Mouse (Mus musculus): ENCODE results near the gene Pcbd2. TPM values are rescaled to one million over a fixed set of nuclear protein-coding genes. Genes with fewer than 3 reads are reported as not detected.
"Not testable (repeated sequence)": the region's sequence is repeated elsewhere in the genome, so short reads cannot be mapped to it uniquely, and the experiment has no call there.

Pcbd2 gene
- polyA plus RNA-seq, 1 experiment from 2014 or later: 28.6 TPM

DNA sequence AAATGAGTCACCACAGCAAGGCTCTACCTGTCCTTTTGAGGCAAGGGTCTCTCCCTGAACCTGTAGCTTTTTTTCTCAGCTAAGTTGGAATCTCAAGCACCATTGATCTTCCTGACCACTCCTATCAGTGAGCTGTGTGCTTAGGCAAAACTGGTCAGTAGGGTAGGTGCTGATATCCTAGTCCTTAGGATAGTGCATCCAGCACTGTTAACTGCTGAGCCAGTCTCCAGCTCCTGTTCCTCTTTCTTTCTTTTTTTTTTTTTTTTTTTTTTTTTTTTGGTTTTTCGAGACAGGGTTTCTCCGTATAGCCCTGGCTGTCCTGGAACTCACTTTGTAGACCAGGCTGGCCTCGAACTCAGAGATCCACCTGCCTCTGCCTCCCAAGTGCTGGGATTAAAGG is 31.2 kb upstream of the Pcbd2 start:
- not testable (repeated sequence) for H3K9me3 ChIP-seq (ENCODE audit: control insufficient read depth, low read length); H3K27ac ChIP-seq (ENCODE audit: low read depth, low read length); H3K9ac ChIP-seq (ENCODE audit: low read length); DNase-seq (ENCODE audit: low spot score); H3K4me3 ChIP-seq (ENCODE audit: low read depth, low read length); H3K27me3 ChIP-seq (ENCODE audit: control insufficient read depth, insufficient read depth, low read length); H3K4me2 ChIP-seq (ENCODE audit: low read depth); ATAC-seq (ENCODE audit: insufficient read depth, low FRiP score, low TSS enrichment)
- 86% methylated on average over 1 of the region's 3 CpGs for WGBS
- Histone ChIP-seq H3K36me3 (ENCODE audit: control insufficient read depth, insufficient read depth, low read length) (peaks cover 15% of the 10 kb centered on the region), H3K4me1 (ENCODE audit: control insufficient read depth, insufficient read depth, low read length) (peaks cover 14% of the 10 kb centered on the region)

DNA sequence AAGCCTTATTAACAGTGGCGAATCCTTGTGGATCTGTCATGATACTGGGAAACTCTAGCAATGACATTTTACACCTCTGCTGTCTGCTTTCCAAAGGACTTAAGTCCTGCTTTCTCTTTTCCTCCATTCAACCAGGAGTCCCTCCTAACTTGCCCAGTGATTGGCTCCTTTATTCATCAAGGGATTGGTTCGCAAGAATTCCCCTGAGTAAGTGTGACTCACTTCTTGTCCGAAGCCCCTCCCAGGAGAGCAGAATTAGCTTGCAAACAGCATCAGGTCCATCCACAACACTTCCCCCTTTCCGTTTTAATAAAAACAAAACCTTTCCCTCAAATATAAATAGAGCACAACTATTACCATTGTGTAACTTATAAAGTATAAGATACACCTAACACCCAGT is 22.9 kb upstream of the Pcbd2 start:
- Histone ChIP-seq H3K9ac (ENCODE audit: low read length) (no peak overlapping the region), H3K27ac (ENCODE audit: low read depth, low read length) (no peak overlapping the region), H3K27me3 (ENCODE audit: control insufficient read depth, insufficient read depth, low read length) (no peaks in the 10 kb centered on the region), H3K4me2 (ENCODE audit: low read depth) (no peak overlapping the region), H3K36me3 (ENCODE audit: control insufficient read depth, insufficient read depth, low read length) (peaks cover 16% of the 10 kb centered on the region), H3K4me1 (ENCODE audit: control insufficient read depth, insufficient read depth, low read length) (no peaks in the 10 kb centered on the region), H3K4me3 (ENCODE audit: low read depth, low read length) (no peak overlapping the region), H3K9me3 (ENCODE audit: control insufficient read depth, low read length) (no peaks in the 10 kb centered on the region)
- ATAC-seq (ENCODE audit: insufficient read depth, low FRiP score, low TSS enrichment) (no peak), DNase-seq (ENCODE audit: low spot score) (no peak)
- WGBS: 93% methylated on average over 4 of the region's 4 CpGs

DNA sequence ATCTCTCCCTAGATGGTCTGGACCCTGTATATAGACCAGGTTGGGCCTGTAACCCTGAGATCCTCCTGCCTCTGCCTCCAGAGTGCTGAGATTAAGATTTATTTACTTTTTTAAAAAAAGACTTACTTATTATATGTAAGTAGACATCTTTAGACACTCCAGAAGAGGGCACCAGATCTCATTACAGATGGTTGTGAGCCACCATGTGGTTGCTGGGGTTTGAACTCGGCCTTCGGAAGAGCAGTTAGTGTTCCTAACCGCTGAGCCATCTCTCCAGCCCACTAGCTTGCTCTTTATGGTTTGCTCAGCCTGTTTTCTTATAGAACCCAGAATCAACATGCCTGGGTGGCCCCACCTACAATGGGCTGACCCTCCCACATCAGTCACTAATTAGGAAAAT is 14.3 kb upstream of the Pcbd2 start:
- ATAC-seq (ENCODE audit: insufficient read depth, low FRiP score, low TSS enrichment) (no peak), DNase-seq (ENCODE audit: low spot score) (no peak)
- H3K9me3 ChIP-seq (ENCODE audit: control insufficient read depth, low read length): no peaks in the 10 kb centered on the region
- H3K4me1 ChIP-seq (ENCODE audit: control insufficient read depth, insufficient read depth, low read length): no peaks in the 10 kb centered on the region
- no peaks in the 10 kb centered on the region for H3K27me3 ChIP-seq (ENCODE audit: control insufficient read depth, insufficient read depth, low read length)
- WGBS: 87% methylated on average over 3 of the region's 3 CpGs
- no peak overlapping the region for H3K9ac ChIP-seq (ENCODE audit: low read length)
- no peak overlapping the region for H3K4me3 ChIP-seq (ENCODE audit: low read depth, low read length)
- no peaks in the 10 kb centered on the region; the same call in 1 of the 2 replicates for H3K36me3 ChIP-seq (ENCODE audit: control insufficient read depth, insufficient read depth, low read length)
- no peak overlapping the region for H3K27ac ChIP-seq (ENCODE audit: low read depth, low read length)
- no peak overlapping the region for H3K4me2 ChIP-seq (ENCODE audit: low read depth)

DNA sequence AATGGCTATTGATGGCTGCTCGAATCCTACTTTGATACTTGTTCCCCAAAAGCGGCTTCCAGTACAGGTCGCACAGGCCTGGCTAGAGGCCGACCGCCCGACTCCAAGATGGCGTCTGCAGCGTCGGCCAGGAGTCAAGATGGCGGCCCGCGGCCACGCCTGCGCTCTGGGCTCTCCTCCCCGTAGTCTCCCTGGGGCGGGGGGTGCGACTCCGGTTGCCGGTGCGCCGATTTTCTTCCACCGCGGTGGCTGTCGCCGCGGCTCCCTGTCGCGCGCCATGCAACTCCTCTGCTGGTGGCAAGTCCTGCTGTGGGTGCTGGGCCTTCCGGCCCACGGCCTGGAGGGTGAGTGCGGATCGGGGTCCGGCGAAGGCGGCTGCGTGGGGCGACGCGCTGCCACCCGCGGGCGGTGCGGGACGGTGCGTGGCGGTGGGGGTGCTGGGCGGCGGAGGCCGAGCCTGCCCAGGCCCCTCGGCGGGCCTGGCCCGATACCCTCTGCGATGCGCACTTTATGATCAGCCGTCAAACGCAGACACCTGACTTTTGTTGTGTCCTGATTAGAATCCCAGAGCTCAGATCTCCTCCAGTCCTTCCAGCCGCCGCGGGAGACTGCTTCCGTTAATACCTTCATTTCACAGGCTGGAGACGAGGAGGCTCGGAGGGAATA is 12.5 kb upstream of the Pcbd2 start, which contains the start of gene Txndc15:
Gene Txndc15, plus strand, starts transcription at position 150 of the 666 bp plus-strand sequence.
- DNase-seq (ENCODE audit: low spot score): peak; percentile 90
- WGBS: under 1% methylated on average over 44 of the region's 63 CpGs

DNA sequence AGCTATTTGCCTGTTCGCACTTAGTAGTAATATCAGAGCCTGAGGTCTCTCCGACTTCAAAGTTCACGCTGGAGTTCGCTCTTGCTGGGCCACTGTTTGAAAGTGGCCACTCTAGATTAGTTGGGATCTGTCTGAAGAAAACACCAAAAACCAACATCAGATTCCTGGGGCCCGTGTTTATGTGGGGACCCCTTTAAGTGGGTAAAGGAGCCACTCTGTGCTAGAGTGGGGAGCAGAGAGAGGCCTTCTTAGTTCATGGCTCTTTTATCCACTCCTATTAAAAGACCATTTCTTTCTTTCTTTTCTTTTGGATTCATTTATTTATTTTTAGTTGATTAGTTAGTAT is 12.0 kb upstream of the Pcbd2 start:
- Histone ChIP-seq H3K4me1 (ENCODE audit: control insufficient read depth, insufficient read depth, low read length) (no peaks in the 10 kb centered on the region), H3K9me3 (ENCODE audit: control insufficient read depth, low read length) (no peaks in the 10 kb centered on the region), H3K4me3 (ENCODE audit: low read depth, low read length) (peak overlapping the region; percentile 80), H3K27ac (ENCODE audit: low read depth, low read length) (peak overlapping the region; percentile 83; the same call in 1 of the 2 replicates), H3K36me3 (ENCODE audit: control insufficient read depth, insufficient read depth, low read length) (peaks cover 8% of the 10 kb centered on the region), H3K4me2 (ENCODE audit: low read depth) (peak overlapping the region; percentile 56), H3K27me3 (ENCODE audit: control insufficient read depth, insufficient read depth, low read length) (no peaks in the 10 kb centered on the region), H3K9ac (ENCODE audit: low read length) (peak overlapping the region; percentile 80)
- WGBS: 13% methylated on average over 5 of the region's 5 CpGs
- no peak for ATAC-seq (ENCODE audit: insufficient read depth, low FRiP score, low TSS enrichment)
- no peak for DNase-seq (ENCODE audit: low spot score)

More for the DNA sequence above, 12.5 kb upstream of the Pcbd2 start, which contains the start of gene Txndc15:
- H3K9me3 ChIP-seq (ENCODE audit: control insufficient read depth, low read length): no peaks in the 10 kb centered on the region
- peak within 1 kb of the TSS; percentile 83 for H3K27ac ChIP-seq (ENCODE audit: low read depth, low read length)
- H3K9ac ChIP-seq (ENCODE audit: low read length): peak within 1 kb of the TSS; percentile 80
- peaks cover 5% of the 10 kb centered on the region for H3K36me3 ChIP-seq (ENCODE audit: control insufficient read depth, insufficient read depth, low read length)
- H3K4me2 ChIP-seq (ENCODE audit: low read depth): peak within 1 kb of the TSS; percentile 56
- peak; percentile 94 for ATAC-seq (ENCODE audit: insufficient read depth, low FRiP score, low TSS enrichment)
- H3K4me1 ChIP-seq (ENCODE audit: control insufficient read depth, insufficient read depth, low read length): no peaks in the 10 kb centered on the region
- H3K27me3 ChIP-seq (ENCODE audit: control insufficient read depth, insufficient read depth, low read length): no peaks in the 10 kb centered on the region
- H3K4me3 ChIP-seq (ENCODE audit: low read depth, low read length): peak within 1 kb of the TSS; percentile 80

DNA sequence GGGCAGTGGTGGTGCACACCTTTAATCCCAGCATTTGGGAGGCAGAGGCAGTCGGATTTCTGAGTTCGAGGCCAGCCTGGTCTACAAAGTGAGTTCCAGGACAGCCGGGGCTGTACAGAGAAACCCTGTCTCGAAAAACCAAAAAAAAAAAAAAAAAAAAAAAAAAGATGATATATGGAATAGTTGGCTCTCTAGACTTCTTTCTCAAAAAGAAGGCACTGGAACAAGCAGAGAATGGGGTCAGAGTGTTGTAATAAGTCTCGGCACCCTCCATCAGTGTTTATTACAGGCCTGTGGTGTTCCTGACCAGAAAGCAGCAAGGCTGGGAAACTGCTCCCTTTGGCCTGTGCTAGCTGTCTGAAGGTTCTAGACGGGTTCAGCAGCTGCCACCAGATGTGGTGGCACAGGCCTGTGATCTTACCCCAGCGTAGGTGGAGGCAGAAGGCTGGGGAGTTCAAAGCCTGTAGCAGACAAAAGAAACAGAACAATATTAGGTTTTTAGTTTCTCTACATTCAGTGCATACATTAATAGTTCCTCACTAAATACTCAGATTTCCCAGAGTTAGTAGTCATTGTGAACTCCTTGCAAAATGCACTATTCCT is 11.2 kb upstream of the Pcbd2 start:
- WGBS: 78% methylated on average over 7 of the region's 7 CpGs
- H3K4me3 ChIP-seq (ENCODE audit: low read depth, low read length): no peak overlapping the region

DNA sequence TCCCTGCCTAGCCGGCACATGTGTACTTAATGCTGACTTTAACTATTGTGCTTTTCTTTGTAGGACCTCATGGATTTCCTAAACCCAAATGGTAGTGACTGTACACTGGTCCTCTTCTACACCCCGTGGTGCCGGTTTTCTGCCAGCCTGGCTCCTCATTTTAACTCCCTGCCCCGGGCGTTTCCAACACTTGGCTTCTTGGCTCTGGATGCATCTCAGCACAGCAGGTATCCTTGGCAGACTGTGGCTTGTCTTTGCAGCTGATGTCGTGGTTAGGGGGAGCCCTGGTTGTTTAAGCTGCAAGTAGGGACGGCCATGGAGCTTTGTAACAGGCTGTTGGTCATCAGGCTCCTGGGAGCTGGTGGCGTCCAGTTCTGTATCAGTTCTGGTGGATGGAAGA is 5.7 kb upstream of the Pcbd2 start:
- no peak overlapping the region for H3K4me3 ChIP-seq (ENCODE audit: low read depth, low read length)
- H3K4me1 ChIP-seq (ENCODE audit: control insufficient read depth, insufficient read depth, low read length): no peaks in the 10 kb centered on the region
- no peaks in the 10 kb centered on the region for H3K27me3 ChIP-seq (ENCODE audit: control insufficient read depth, insufficient read depth, low read length)
- no peaks in the 10 kb centered on the region for H3K9me3 ChIP-seq (ENCODE audit: control insufficient read depth, low read length)
- no peak for ATAC-seq (ENCODE audit: insufficient read depth, low FRiP score, low TSS enrichment)
- H3K4me2 ChIP-seq (ENCODE audit: low read depth): no peak overlapping the region
- H3K9ac ChIP-seq (ENCODE audit: low read length): no peak overlapping the region
- H3K36me3 ChIP-seq (ENCODE audit: control insufficient read depth, insufficient read depth, low read length): peaks cover 10% of the 10 kb centered on the region
- no peak for DNase-seq (ENCODE audit: low spot score)
- WGBS: 73% methylated on average over 8 of the region's 8 CpGs
- no peak overlapping the region for H3K27ac ChIP-seq (ENCODE audit: low read depth, low read length)

More for the DNA sequence above, 11.2 kb upstream of the Pcbd2 start:
- no peak for ATAC-seq (ENCODE audit: insufficient read depth, low FRiP score, low TSS enrichment)
- Histone ChIP-seq H3K27me3 (ENCODE audit: control insufficient read depth, insufficient read depth, low read length) (no peaks in the 10 kb centered on the region), H3K4me2 (ENCODE audit: low read depth) (no peak overlapping the region), H3K9ac (ENCODE audit: low read length) (no peak overlapping the region), H3K36me3 (ENCODE audit: control insufficient read depth, insufficient read depth, low read length) (peaks cover 8% of the 10 kb centered on the region), H3K9me3 (ENCODE audit: control insufficient read depth, low read length) (no peaks in the 10 kb centered on the region), H3K4me1 (ENCODE audit: control insufficient read depth, insufficient read depth, low read length) (no peaks in the 10 kb centered on the region), H3K27ac (ENCODE audit: low read depth, low read length) (no peak overlapping the region)
- no peak for DNase-seq (ENCODE audit: low spot score)

DNA sequence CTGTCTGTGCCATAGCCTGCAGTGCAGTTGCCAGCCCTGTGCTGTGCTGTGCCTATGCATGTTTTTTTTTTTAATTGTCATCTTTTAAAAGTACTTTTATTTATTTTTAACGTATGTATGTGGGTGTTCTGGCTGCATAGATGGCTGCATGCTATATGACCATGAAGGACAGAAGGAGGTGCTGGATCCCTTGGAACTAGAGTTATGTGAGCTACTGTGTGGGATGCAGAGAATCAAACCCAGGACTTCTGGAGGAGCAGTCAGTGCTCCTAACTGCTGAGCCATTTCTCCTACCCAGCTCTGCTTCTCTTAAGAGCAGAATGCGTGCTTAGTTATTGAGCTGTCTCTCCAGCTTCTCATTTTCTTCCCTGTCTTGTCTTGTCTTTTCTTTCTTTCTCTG is 5.2 kb upstream of the Pcbd2 start:
- H3K27ac ChIP-seq (ENCODE audit: low read depth, low read length): no peak overlapping the region
- 86% methylated on average over 2 of the region's 2 CpGs for WGBS
- DNase-seq (ENCODE audit: low spot score) (no peak), ATAC-seq (ENCODE audit: insufficient read depth, low FRiP score, low TSS enrichment) (no peak)
- no peak overlapping the region for H3K9ac ChIP-seq (ENCODE audit: low read length)
- no peaks in the 10 kb centered on the region for H3K27me3 ChIP-seq (ENCODE audit: control insufficient read depth, insufficient read depth, low read length)
- no peaks in the 10 kb centered on the region for H3K4me1 ChIP-seq (ENCODE audit: control insufficient read depth, insufficient read depth, low read length)
- no peak overlapping the region for H3K4me3 ChIP-seq (ENCODE audit: low read depth, low read length)
- peaks cover 10% of the 10 kb centered on the region for H3K36me3 ChIP-seq (ENCODE audit: control insufficient read depth, insufficient read depth, low read length)
- H3K9me3 ChIP-seq (ENCODE audit: control insufficient read depth, low read length): no peaks in the 10 kb centered on the region
- no peak overlapping the region for H3K4me2 ChIP-seq (ENCODE audit: low read depth)

DNA sequence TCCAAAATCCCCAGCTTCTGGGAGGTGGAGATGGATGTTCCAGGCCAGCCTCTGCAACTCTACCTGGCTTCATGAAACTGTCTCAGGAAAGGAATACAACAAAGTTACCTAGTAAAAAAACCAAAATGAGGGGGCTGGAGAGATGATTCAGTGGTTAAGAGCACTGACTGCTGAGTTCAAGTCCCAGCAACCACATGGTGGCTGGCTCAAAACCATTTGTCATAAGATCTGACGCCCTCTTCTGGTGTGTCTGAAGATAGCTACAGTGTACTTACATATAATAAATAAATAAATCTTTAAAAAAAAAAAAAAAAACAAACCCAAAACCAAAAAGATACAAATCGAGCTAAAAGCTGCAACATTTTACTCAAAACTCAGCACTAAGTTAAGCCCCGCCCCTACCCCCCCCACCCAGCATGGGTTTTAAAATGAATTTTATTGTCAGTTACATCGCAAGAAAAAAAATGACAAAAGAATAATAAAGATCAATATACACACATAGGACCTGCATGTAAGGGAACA is 509 bp upstream of the Pcbd2 start:
- Histone ChIP-seq H3K9me3 (ENCODE audit: control insufficient read depth, low read length) (no peaks in the 10 kb centered on the region), H3K27ac (ENCODE audit: low read depth, low read length) (peak overlapping the region; percentile 94), H3K27me3 (ENCODE audit: control insufficient read depth, insufficient read depth, low read length) (no peaks in the 10 kb centered on the region), H3K4me3 (ENCODE audit: low read depth, low read length) (peak overlapping the region; percentile 51), H3K4me1 (ENCODE audit: control insufficient read depth, insufficient read depth, low read length) (no peaks in the 10 kb centered on the region), H3K9ac (ENCODE audit: low read length) (peak overlapping the region; percentile 81), H3K36me3 (ENCODE audit: control insufficient read depth, insufficient read depth, low read length) (0 out of 2 replicates have a peak, but pooled peaks cover 1% of the 10 kb centered on the region), H3K4me2 (ENCODE audit: low read depth) (peak overlapping the region; percentile 60)
- WGBS: 5% methylated on average over 4 of the region's 4 CpGs
- no peak for DNase-seq (ENCODE audit: low spot score)
- ATAC-seq (ENCODE audit: insufficient read depth, low FRiP score, low TSS enrichment): no peak

Data from neural tube, embryonic 11.5 days (tissue).